Mouse (Mus musculus): ENCODE measurements at regions not wholly inside any gene's neighbourhood (a gene's known extent, or its start where the extent isn't known, plus 50 kb on each side); places are given as distances from the start of the nearest gene placed in this dataset.

GRCm38 (mm10) chr15:63558691-63559090 lies 286.3 kb downstream of the Gsdmc2 start:
- Histone ChIP-seq H3K4me3 (ENCODE audit: insufficient read depth, low read depth, low read length) (no peak overlapping the region), H3K36me3 (ENCODE audit: control insufficient read depth, insufficient read depth, low read length) (no peaks in the 10 kb centered on the region), H3K27ac (replicated peaks; ENCODE audit: insufficient read depth, low read depth, low read length) (no peak overlapping the region), H3K79me2 (ENCODE audit: control insufficient read depth, insufficient read depth, low read length) (no peaks in the 10 kb centered on the region), H3K27me3 (ENCODE audit: control insufficient read depth, insufficient read depth, low read length) (no peaks in the 10 kb centered on the region), H3K9ac (ENCODE audit: low read depth, low read length) (no peak overlapping the region), H3K4me1 (ENCODE audit: control insufficient read depth, insufficient read depth, low read length) (no peaks in the 10 kb centered on the region)
- 74% methylated on average over 1 of the region's 1 CpGs for WGBS
- no peak for DNase-seq (ENCODE audit: extremely low read depth, low read depth, low spot score)
- TF ChIP-seq CTCF (IDR thresholded peaks at IDR 0.05; ENCODE audit: low read depth, low read length) = no peak
- no peak for TF ChIP-seq POLR2A (IDR thresholded peaks at IDR 0.05; ENCODE audit: extremely low read depth, insufficient read depth, low read length)

GRCm38 (mm10) chr15:63557816-63558215 lies 287.2 kb downstream of the Gsdmc2 start:
- H3K79me2 ChIP-seq (ENCODE audit: control insufficient read depth, insufficient read depth, low read length) = no peaks in the 10 kb centered on the region
- no peak overlapping the region for H3K9ac ChIP-seq (ENCODE audit: low read depth, low read length)
- no peak overlapping the region for H3K27ac ChIP-seq (replicated peaks; ENCODE audit: insufficient read depth, low read depth, low read length)
- H3K36me3 ChIP-seq (ENCODE audit: control insufficient read depth, insufficient read depth, low read length) = no peaks in the 10 kb centered on the region
- H3K27me3 ChIP-seq (ENCODE audit: control insufficient read depth, insufficient read depth, low read length) = no peaks in the 10 kb centered on the region
- H3K4me1 ChIP-seq (ENCODE audit: control insufficient read depth, insufficient read depth, low read length) = no peaks in the 10 kb centered on the region
- no peak for DNase-seq (ENCODE audit: extremely low read depth, low read depth, low spot score)
- no peak overlapping the region for H3K4me3 ChIP-seq (ENCODE audit: insufficient read depth, low read depth, low read length)
- TF ChIP-seq POLR2A (IDR thresholded peaks at IDR 0.05; ENCODE audit: extremely low read depth, insufficient read depth, low read length) (no peak), CTCF (IDR thresholded peaks at IDR 0.05; ENCODE audit: low read depth, low read length) (no peak)
- 92% methylated on average over 3 of the region's 3 CpGs for WGBS

- Histone ChIP-seq H3K9ac (ENCODE audit: low read depth, low read length) (no peak overlapping the region), H3K27me3 (ENCODE audit: control insufficient read depth, insufficient read depth, low read length) (no peaks in the 10 kb centered on the region), H3K27ac (replicated peaks; ENCODE audit: insufficient read depth, low read depth, low read length) (no peak overlapping the region), H3K36me3 (ENCODE audit: control insufficient read depth, insufficient read depth, low read length) (no peaks in the 10 kb centered on the region), H3K79me2 (ENCODE audit: control insufficient read depth, insufficient read depth, low read length) (no peaks in the 10 kb centered on the region), H3K4me1 (ENCODE audit: control insufficient read depth, insufficient read depth, low read length) (no peaks in the 10 kb centered on the region), H3K4me3 (ENCODE audit: insufficient read depth, low read depth, low read length) (no peak overlapping the region)
- TF ChIP-seq CTCF (IDR thresholded peaks at IDR 0.05; ENCODE audit: low read depth, low read length) = no peak
- no peak for TF ChIP-seq POLR2A (IDR thresholded peaks at IDR 0.05; ENCODE audit: extremely low read depth, insufficient read depth, low read length)
- WGBS = 79% methylated on average over 5 of the region's 5 CpGs
- no peak for DNase-seq (ENCODE audit: extremely low read depth, low read depth, low spot score)
These were observed 291.4 kb downstream of the Gsdmc2 start for GRCm38 (mm10) chr15:63553597-63553996.

GRCm38 (mm10) chr15:63532337-63533055 lies 312.5 kb downstream of the Gsdmc2 start:
- H3K4me3 ChIP-seq (ENCODE audit: insufficient read depth, low read depth, low read length) = no peak overlapping the region
- no peaks in the 10 kb centered on the region for H3K4me1 ChIP-seq (ENCODE audit: control insufficient read depth, insufficient read depth, low read length)
- H3K9ac ChIP-seq (ENCODE audit: low read depth, low read length) = no peak overlapping the region
- no peak for DNase-seq (ENCODE audit: extremely low read depth, low read depth, low spot score)
- H3K79me2 ChIP-seq (ENCODE audit: control insufficient read depth, insufficient read depth, low read length) = no peaks in the 10 kb centered on the region
- H3K36me3 ChIP-seq (ENCODE audit: control insufficient read depth, insufficient read depth, low read length) = no peaks in the 10 kb centered on the region
- 79% methylated on average over 12 of the region's 12 CpGs for WGBS
- H3K27me3 ChIP-seq (ENCODE audit: control insufficient read depth, insufficient read depth, low read length) = no peaks in the 10 kb centered on the region
- TF ChIP-seq CTCF (IDR thresholded peaks at IDR 0.05; ENCODE audit: low read depth, low read length) = no peak
- no peak for TF ChIP-seq POLR2A (IDR thresholded peaks at IDR 0.05; ENCODE audit: extremely low read depth, insufficient read depth, low read length)
- no peak overlapping the region for H3K27ac ChIP-seq (replicated peaks; ENCODE audit: insufficient read depth, low read depth, low read length)

GRCm38 (mm10) chr15:63527318-63527717 lies 317.7 kb downstream of the Gsdmc2 start:
- WGBS = 94% methylated on average over 2 of the region's 2 CpGs
- TF ChIP-seq CTCF (IDR thresholded peaks at IDR 0.05; ENCODE audit: low read depth, low read length) = no peak
- no peak for TF ChIP-seq POLR2A (IDR thresholded peaks at IDR 0.05; ENCODE audit: extremely low read depth, insufficient read depth, low read length)
- no peaks in the 10 kb centered on the region for H3K4me1 ChIP-seq (ENCODE audit: control insufficient read depth, insufficient read depth, low read length)

GRCm38 (mm10) chr15:63526820-63527219 lies 318.2 kb downstream of the Gsdmc2 start:
- H3K9ac ChIP-seq (ENCODE audit: low read depth, low read length) = no peak overlapping the region
- no peaks in the 10 kb centered on the region for H3K79me2 ChIP-seq (ENCODE audit: control insufficient read depth, insufficient read depth, low read length)
- WGBS = 84% methylated on average over 2 of the region's 2 CpGs
- no peaks in the 10 kb centered on the region for H3K36me3 ChIP-seq (ENCODE audit: control insufficient read depth, insufficient read depth, low read length)
- no peak overlapping the region for H3K27ac ChIP-seq (replicated peaks; ENCODE audit: insufficient read depth, low read depth, low read length)
- TF ChIP-seq POLR2A (IDR thresholded peaks at IDR 0.05; ENCODE audit: extremely low read depth, insufficient read depth, low read length) = no peak
- TF ChIP-seq CTCF (IDR thresholded peaks at IDR 0.05; ENCODE audit: low read depth, low read length) = no peak
- DNase-seq (ENCODE audit: extremely low read depth, low read depth, low spot score) = no peak
- no peak overlapping the region for H3K4me3 ChIP-seq (ENCODE audit: insufficient read depth, low read depth, low read length)
- no peaks in the 10 kb centered on the region for H3K27me3 ChIP-seq (ENCODE audit: control insufficient read depth, insufficient read depth, low read length)
- H3K4me1 ChIP-seq (ENCODE audit: control insufficient read depth, insufficient read depth, low read length) = no peaks in the 10 kb centered on the region

More at GRCm38 (mm10) chr15:63527318-63527717, 317.7 kb downstream of the Gsdmc2 start:
- no peaks in the 10 kb centered on the region for H3K79me2 ChIP-seq (ENCODE audit: control insufficient read depth, insufficient read depth, low read length)
- no peak overlapping the region for H3K4me3 ChIP-seq (ENCODE audit: insufficient read depth, low read depth, low read length)
- DNase-seq (ENCODE audit: extremely low read depth, low read depth, low spot score) = no peak
- no peak overlapping the region for H3K27ac ChIP-seq (replicated peaks; ENCODE audit: insufficient read depth, low read depth, low read length)
- no peak overlapping the region for H3K9ac ChIP-seq (ENCODE audit: low read depth, low read length)
- H3K27me3 ChIP-seq (ENCODE audit: control insufficient read depth, insufficient read depth, low read length) = no peaks in the 10 kb centered on the region
- no peaks in the 10 kb centered on the region for H3K36me3 ChIP-seq (ENCODE audit: control insufficient read depth, insufficient read depth, low read length)
